Mouse (Mus musculus): Measurements from ENCODE around the gene Zfp715. TPM values are rescaled to one million over a fixed set of nuclear protein-coding genes. Genes with fewer than 3 reads are reported as not detected.
"Not testable (repeated sequence)": the region's sequence is repeated elsewhere in the genome, so short reads cannot be mapped to it uniquely, and the experiment has no call there.

Zfp715 gene
- polyA plus RNA-seq, 1 experiment from 2014 or later: 13.7 TPM

DNA sequence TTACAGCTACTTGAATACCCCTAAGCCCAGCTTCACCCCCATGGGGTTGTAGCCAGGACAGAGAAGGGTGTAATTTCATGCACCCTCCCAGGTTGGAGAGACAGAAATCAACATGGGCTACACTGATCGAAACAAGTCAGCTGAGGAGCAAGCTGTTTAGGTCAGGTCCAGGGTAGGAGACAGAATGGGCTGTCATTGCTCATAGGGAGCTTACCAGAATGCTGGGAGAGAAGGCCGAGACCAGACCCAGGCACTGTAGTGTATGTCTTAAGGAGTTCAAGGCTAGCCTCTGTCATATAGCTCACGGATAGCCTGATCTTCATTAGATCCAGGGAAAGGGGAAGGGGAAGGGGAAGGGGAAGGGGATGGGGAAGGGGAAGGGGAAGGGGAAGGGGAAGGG, 30.6 kb downstream of the Zfp715 start:
- WGBS: 63% methylated on average over 2 of the region's 3 CpGs
- no peaks in the 10 kb centered on the region for H3K36me3 ChIP-seq (ENCODE audit: poor library complexity, severe bottlenecking)
- no peak overlapping the region for H3K4me2 ChIP-seq
- no peak overlapping the region for H3K27ac ChIP-seq
- no peak overlapping the region for H3K9ac ChIP-seq
- H3K27me3 ChIP-seq: no peaks in the 10 kb centered on the region
- no peak overlapping the region for H3K4me3 ChIP-seq
- H3K9me3 ChIP-seq (replicated peaks): no peaks in the 10 kb centered on the region
- no peaks in the 10 kb centered on the region for H3K4me1 ChIP-seq
- no peak for ATAC-seq

DNA sequence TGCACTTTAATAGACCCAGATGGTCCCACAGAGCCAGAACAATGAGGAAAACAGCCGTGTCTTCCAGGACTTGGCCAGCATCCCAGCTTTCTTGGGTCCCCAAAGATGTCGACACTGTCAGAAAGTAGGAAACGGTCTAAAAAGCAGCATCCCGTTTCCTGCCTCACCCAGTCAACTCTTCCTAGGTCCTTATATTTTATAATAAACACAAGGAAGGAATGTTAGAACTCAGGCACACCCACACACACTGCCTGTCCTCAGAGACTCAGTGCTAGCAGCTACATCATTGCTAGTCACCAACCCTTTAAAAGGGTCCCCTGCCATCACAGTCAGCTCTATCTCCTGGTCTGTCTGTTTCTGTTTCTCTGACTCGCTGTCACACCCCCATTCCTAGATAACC, 35.7 kb downstream of the Zfp715 start:
- no peaks in the 10 kb centered on the region for H3K4me1 ChIP-seq
- H3K9me3 ChIP-seq (replicated peaks): peaks cover 5% of the 10 kb centered on the region; the same call in 1 of the 2 replicates
- no peaks in the 10 kb centered on the region for H3K36me3 ChIP-seq (ENCODE audit: poor library complexity, severe bottlenecking)
- H3K4me3 ChIP-seq: no peak overlapping the region
- H3K27ac ChIP-seq: no peak overlapping the region
- H3K9ac ChIP-seq: no peak overlapping the region
- no peak for ATAC-seq
- 80% methylated on average over 5 of the region's 5 CpGs for WGBS
- no peaks in the 10 kb centered on the region for H3K27me3 ChIP-seq
- no peak overlapping the region for H3K4me2 ChIP-seq

- H3K27ac ChIP-seq; H3K4me3 ChIP-seq; H3K27me3 ChIP-seq; H3K4me2 ChIP-seq; H3K36me3 ChIP-seq (ENCODE audit: poor library complexity, severe bottlenecking); ATAC-seq; H3K4me1 ChIP-seq; H3K9ac ChIP-seq: not testable (repeated sequence)
- peaks cover 12% of the 10 kb centered on the region for H3K9me3 ChIP-seq (replicated peaks)
- 56% methylated on average over 7 of the region's 7 CpGs for WGBS
Observed at GRCm38 (mm10) chr7:43276178-43276577, 36.9 kb downstream of the Zfp715 start.

DNA sequence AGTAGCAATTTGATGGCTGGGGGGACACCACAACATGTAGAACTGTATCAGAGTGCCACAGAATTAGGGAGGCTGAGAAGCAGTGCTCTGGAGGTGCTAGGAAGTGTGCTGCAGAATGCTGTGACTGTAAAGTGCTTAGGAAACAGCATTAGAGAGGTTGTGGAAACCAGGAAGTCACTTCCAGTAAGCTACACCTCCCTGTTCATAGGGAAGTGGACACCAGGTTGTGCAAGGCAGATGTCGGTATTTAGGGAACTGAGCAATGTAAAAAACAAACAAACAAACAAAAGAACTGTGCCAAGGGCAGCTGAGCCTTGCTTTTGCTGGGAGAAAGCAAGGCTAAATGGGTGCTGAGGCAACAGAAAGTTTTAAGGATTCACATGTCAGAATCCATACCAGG, 39.6 kb downstream of the Zfp715 start:
- Histone ChIP-seq H3K27ac (no peak overlapping the region), H3K4me2 (no peak overlapping the region), H3K4me1 (no peaks in the 10 kb centered on the region), H3K27me3 (no peaks in the 10 kb centered on the region), H3K9me3 (replicated peaks) (peaks cover 23% of the 10 kb centered on the region), H3K4me3 (no peak overlapping the region), H3K9ac (no peak overlapping the region), H3K36me3 (ENCODE audit: poor library complexity, severe bottlenecking) (no peaks in the 10 kb centered on the region)
- ATAC-seq: no peak
- WGBS: 76% methylated on average over 1 of the region's 1 CpGs

GRCm38 (mm10) chr7:43267359-43267758, 45.7 kb downstream of the Zfp715 start:
- 87% methylated on average over 13 of the region's 13 CpGs for WGBS
- H3K4me3 ChIP-seq; H3K27me3 ChIP-seq; H3K9ac ChIP-seq; H3K4me2 ChIP-seq; ATAC-seq; H3K27ac ChIP-seq; H3K36me3 ChIP-seq (ENCODE audit: poor library complexity, severe bottlenecking); H3K4me1 ChIP-seq: not testable (repeated sequence)
- peaks cover 25% of the 10 kb centered on the region for H3K9me3 ChIP-seq (replicated peaks)

GRCm38 (mm10) chr7:43253540-43253939, 59.6 kb downstream of the Zfp715 start:
- 85% methylated on average over 7 of the region's 7 CpGs for WGBS
- Histone ChIP-seq H3K27ac (no peak overlapping the region), H3K4me3 (no peak overlapping the region), H3K9me3 (replicated peaks) (peaks cover 31% of the 10 kb centered on the region), H3K4me2 (no peak overlapping the region), H3K36me3 (ENCODE audit: poor library complexity, severe bottlenecking) (no peaks in the 10 kb centered on the region), H3K4me1 (no peaks in the 10 kb centered on the region), H3K27me3 (no peaks in the 10 kb centered on the region), H3K9ac (no peak overlapping the region)
- no peak for ATAC-seq

- not testable (repeated sequence) for H3K27me3 ChIP-seq; H3K36me3 ChIP-seq (ENCODE audit: poor library complexity, severe bottlenecking); H3K9ac ChIP-seq; H3K4me3 ChIP-seq; H3K4me2 ChIP-seq; ATAC-seq; H3K27ac ChIP-seq; H3K4me1 ChIP-seq
- 71% methylated on average over 1 of the region's 1 CpGs for WGBS
- peaks cover 14% of the 10 kb centered on the region for H3K9me3 ChIP-seq (replicated peaks)
Observed at GRCm38 (mm10) chr7:43250718-43251117, 62.4 kb downstream of the Zfp715 start.

Other genes starting within 250 kb of the Zfp715 start
- not detected in 2 replicates for gene Zfp936, start 199.1 kb downstream of the Zfp715 start, polyA plus RNA-seq (2015; fragmentation: Nextera tagmentation; extraction: Ambion mirVana)
- not detected in 2 replicates for gene Siglecf, start 38.0 kb upstream of the Zfp715 start, polyA plus RNA-seq (2015; fragmentation: Nextera tagmentation; extraction: Ambion mirVana)
- gene Siglecg, start 94.9 kb upstream of the Zfp715 start, polyA plus RNA-seq (2015; fragmentation: Nextera tagmentation; extraction: Ambion mirVana): not detected in 2 replicates
- not detected in 2 replicates for gene Lim2, start 114.4 kb upstream of the Zfp715 start, polyA plus RNA-seq (2015; fragmentation: Nextera tagmentation; extraction: Ambion mirVana)
- not detected in 2 replicates for gene Nkg7, start 123.8 kb upstream of the Zfp715 start, polyA plus RNA-seq (2015; fragmentation: Nextera tagmentation; extraction: Ambion mirVana)
- not detected in 2 replicates for gene Cldnd2, start 127.5 kb upstream of the Zfp715 start, polyA plus RNA-seq (2015; fragmentation: Nextera tagmentation; extraction: Ambion mirVana)
- gene Etfb, start 130.8 kb upstream of the Zfp715 start, polyA plus RNA-seq (2015; fragmentation: Nextera tagmentation; extraction: Ambion mirVana): 152 and 167 TPM in 2 replicates
- gene Gm45233, start 130.8 kb upstream of the Zfp715 start, polyA plus RNA-seq (2015; fragmentation: Nextera tagmentation; extraction: Ambion mirVana): 0.26 and 0.47 TPM in 2 replicates
- 4.2 and 4.9 TPM in 2 replicates for gene Vsig10l, start 149.9 kb upstream of the Zfp715 start, polyA plus RNA-seq (2015; fragmentation: Nextera tagmentation; extraction: Ambion mirVana)
- gene Iglon5, start 176.8 kb upstream of the Zfp715 start, polyA plus RNA-seq (2015; fragmentation: Nextera tagmentation; extraction: Ambion mirVana): 3.7 and 4.9 TPM in 2 replicates
- gene 4931406B18Rik, start 192.6 kb upstream of the Zfp715 start, polyA plus RNA-seq (2015; fragmentation: Nextera tagmentation; extraction: Ambion mirVana): not detected in 2 replicates
- gene Cd33, start 231.1 kb upstream of the Zfp715 start, polyA plus RNA-seq (2015; fragmentation: Nextera tagmentation; extraction: Ambion mirVana): 0.57 and 1.5 TPM in 2 replicates
- gene Zfp658, start 249.0 kb upstream of the Zfp715 start, polyA plus RNA-seq (2015; fragmentation: Nextera tagmentation; extraction: Ambion mirVana): 8.8 and 9.4 TPM in 2 replicates

Data from forebrain, embryonic 13.5 days (tissue).